Mouse (Mus musculus): Measurements from ENCODE around the gene Runx2. TPM values are rescaled to one million over a fixed set of nuclear protein-coding genes. Genes with fewer than 3 reads are reported as not detected.

Runx2 gene
- polyA plus RNA-seq, 1 experiment from 2014 or later, result 0.35 TPM

- Histone ChIP-seq H3K36me3 (ENCODE audit: control insufficient read depth, insufficient read depth, low read length) (no peaks in the 10 kb centered on the region), H3K9ac (ENCODE audit: low read length) (no peak overlapping the region), H3K9me3 (ENCODE audit: control insufficient read depth, low read length) (no peaks in the 10 kb centered on the region), H3K27me3 (ENCODE audit: control insufficient read depth, insufficient read depth, low read length) (no peaks in the 10 kb centered on the region), H3K4me1 (ENCODE audit: control insufficient read depth in 2 of 2, insufficient read depth in 2 of 2, low read length in 2 of 2) (no peaks in the 10 kb centered on the region), H3K4me2 (ENCODE audit: low read length) (no peak overlapping the region), H3K4me3 (ENCODE audit: control insufficient read depth in 1 of 2, insufficient read depth in 1 of 2, low read depth in 1 of 2, low read length in 2 of 2) (no peak overlapping the region), H3K27ac (replicated peaks in 1 of 2; ENCODE audit: control insufficient read depth in 1 of 2, insufficient read depth in 1 of 2, low read depth in 2 of 2, low read length in 2 of 2) (no peak overlapping the region)
- no peak for ATAC-seq (ENCODE audit: insufficient number of reproducible peaks, insufficient read depth, low FRiP score, low read depth)
- 82% methylated on average over 10 of the region's 10 CpGs for WGBS
Observed at GRCm38 (mm10) chr17:44504794-44505317, 309.7 kb downstream of the Runx2 start.

GRCm38 (mm10) chr17:44502176-44502575 is 312.4 kb downstream of the Runx2 start:
- 81% methylated on average over 5 of the region's 5 CpGs for WGBS

GRCm38 (mm10) chr17:44500306-44500899 is 314.2 kb downstream of the Runx2 start:
- no peaks in the 10 kb centered on the region for H3K4me1 ChIP-seq (ENCODE audit: control insufficient read depth in 2 of 2, insufficient read depth in 2 of 2, low read length in 2 of 2)
- H3K4me3 ChIP-seq (ENCODE audit: control insufficient read depth in 1 of 2, insufficient read depth in 1 of 2, low read depth in 1 of 2, low read length in 2 of 2), result no peak overlapping the region
- no peak overlapping the region for H3K4me2 ChIP-seq (ENCODE audit: low read length)
- WGBS, result 54% methylated on average over 11 of the region's 11 CpGs
- no peaks in the 10 kb centered on the region for H3K9me3 ChIP-seq (ENCODE audit: control insufficient read depth, low read length)
- no peak overlapping the region for H3K27ac ChIP-seq (replicated peaks in 1 of 2; ENCODE audit: control insufficient read depth in 1 of 2, insufficient read depth in 1 of 2, low read depth in 2 of 2, low read length in 2 of 2)
- H3K27me3 ChIP-seq (ENCODE audit: control insufficient read depth, insufficient read depth, low read length), result no peaks in the 10 kb centered on the region
- no peak for ATAC-seq (ENCODE audit: insufficient number of reproducible peaks, insufficient read depth, low FRiP score, low read depth)
- H3K9ac ChIP-seq (ENCODE audit: low read length), result no peak overlapping the region
- no peaks in the 10 kb centered on the region for H3K36me3 ChIP-seq (ENCODE audit: control insufficient read depth, insufficient read depth, low read length)

More at GRCm38 (mm10) chr17:44502176-44502575, 312.4 kb downstream of the Runx2 start:
- no peak for ATAC-seq (ENCODE audit: insufficient number of reproducible peaks, insufficient read depth, low FRiP score, low read depth)
- H3K4me2 ChIP-seq (ENCODE audit: low read length), result no peak overlapping the region
- no peaks in the 10 kb centered on the region for H3K9me3 ChIP-seq (ENCODE audit: control insufficient read depth, low read length)
- H3K36me3 ChIP-seq (ENCODE audit: control insufficient read depth, insufficient read depth, low read length), result no peaks in the 10 kb centered on the region
- H3K27ac ChIP-seq (replicated peaks in 1 of 2; ENCODE audit: control insufficient read depth in 1 of 2, insufficient read depth in 1 of 2, low read depth in 2 of 2, low read length in 2 of 2), result no peak overlapping the region
- no peak overlapping the region for H3K4me3 ChIP-seq (ENCODE audit: control insufficient read depth in 1 of 2, insufficient read depth in 1 of 2, low read depth in 1 of 2, low read length in 2 of 2)
- H3K9ac ChIP-seq (ENCODE audit: low read length), result no peak overlapping the region
- no peaks in the 10 kb centered on the region for H3K27me3 ChIP-seq (ENCODE audit: control insufficient read depth, insufficient read depth, low read length)
- no peaks in the 10 kb centered on the region for H3K4me1 ChIP-seq (ENCODE audit: control insufficient read depth in 2 of 2, insufficient read depth in 2 of 2, low read length in 2 of 2)

GRCm38 (mm10) chr17:44490164-44490794 is 324.3 kb downstream of the Runx2 start:
- ATAC-seq (ENCODE audit: insufficient number of reproducible peaks, insufficient read depth, low FRiP score, low read depth), result no peak
- Histone ChIP-seq H3K27me3 (ENCODE audit: control insufficient read depth, insufficient read depth, low read length) (no peaks in the 10 kb centered on the region), H3K4me2 (ENCODE audit: low read length) (no peak overlapping the region), H3K4me1 (ENCODE audit: control insufficient read depth in 2 of 2, insufficient read depth in 2 of 2, low read length in 2 of 2) (no peaks in the 10 kb centered on the region), H3K36me3 (ENCODE audit: control insufficient read depth, insufficient read depth, low read length) (no peaks in the 10 kb centered on the region), H3K9ac (ENCODE audit: low read length) (no peak overlapping the region), H3K9me3 (ENCODE audit: control insufficient read depth, low read length) (no peaks in the 10 kb centered on the region), H3K27ac (replicated peaks in 1 of 2; ENCODE audit: control insufficient read depth in 1 of 2, insufficient read depth in 1 of 2, low read depth in 2 of 2, low read length in 2 of 2) (no peak overlapping the region), H3K4me3 (ENCODE audit: control insufficient read depth in 1 of 2, insufficient read depth in 1 of 2, low read depth in 1 of 2, low read length in 2 of 2) (no peak overlapping the region)
- WGBS, result 44% methylated on average over 11 of the region's 11 CpGs

GRCm38 (mm10) chr17:44489346-44489745 is 325.3 kb downstream of the Runx2 start:
- Histone ChIP-seq H3K36me3 (ENCODE audit: control insufficient read depth, insufficient read depth, low read length) (no peaks in the 10 kb centered on the region), H3K4me2 (ENCODE audit: low read length) (no peak overlapping the region), H3K4me1 (ENCODE audit: control insufficient read depth in 2 of 2, insufficient read depth in 2 of 2, low read length in 2 of 2) (no peaks in the 10 kb centered on the region), H3K4me3 (ENCODE audit: control insufficient read depth in 1 of 2, insufficient read depth in 1 of 2, low read depth in 1 of 2, low read length in 2 of 2) (no peak overlapping the region), H3K27ac (replicated peaks in 1 of 2; ENCODE audit: control insufficient read depth in 1 of 2, insufficient read depth in 1 of 2, low read depth in 2 of 2, low read length in 2 of 2) (no peak overlapping the region), H3K27me3 (ENCODE audit: control insufficient read depth, insufficient read depth, low read length) (no peaks in the 10 kb centered on the region), H3K9ac (ENCODE audit: low read length) (no peak overlapping the region), H3K9me3 (ENCODE audit: control insufficient read depth, low read length) (no peaks in the 10 kb centered on the region)
- ATAC-seq (ENCODE audit: insufficient number of reproducible peaks, insufficient read depth, low FRiP score, low read depth), result no peak
- WGBS, result 89% methylated on average over 6 of the region's 6 CpGs

GRCm38 (mm10) chr17:44487514-44488244 is 326.9 kb downstream of the Runx2 start:
- H3K4me3 ChIP-seq (ENCODE audit: control insufficient read depth in 1 of 2, insufficient read depth in 1 of 2, low read depth in 1 of 2, low read length in 2 of 2), result no peak overlapping the region
- H3K27me3 ChIP-seq (ENCODE audit: control insufficient read depth, insufficient read depth, low read length), result no peaks in the 10 kb centered on the region
- H3K27ac ChIP-seq (replicated peaks in 1 of 2; ENCODE audit: control insufficient read depth in 1 of 2, insufficient read depth in 1 of 2, low read depth in 2 of 2, low read length in 2 of 2), result no peak overlapping the region
- no peak overlapping the region for H3K4me2 ChIP-seq (ENCODE audit: low read length)
- no peaks in the 10 kb centered on the region for H3K4me1 ChIP-seq (ENCODE audit: control insufficient read depth in 2 of 2, insufficient read depth in 2 of 2, low read length in 2 of 2)
- ATAC-seq (ENCODE audit: insufficient number of reproducible peaks, insufficient read depth, low FRiP score, low read depth), result no peak
- no peaks in the 10 kb centered on the region for H3K9me3 ChIP-seq (ENCODE audit: control insufficient read depth, low read length)
- no peaks in the 10 kb centered on the region for H3K36me3 ChIP-seq (ENCODE audit: control insufficient read depth, insufficient read depth, low read length)
- no peak overlapping the region for H3K9ac ChIP-seq (ENCODE audit: low read length)
- WGBS, result 79% methylated on average over 10 of the region's 10 CpGs

- 81% methylated on average over 5 of the region's 5 CpGs for WGBS
- no peak overlapping the region for H3K4me3 ChIP-seq (ENCODE audit: control insufficient read depth in 1 of 2, insufficient read depth in 1 of 2, low read depth in 1 of 2, low read length in 2 of 2)
- no peaks in the 10 kb centered on the region for H3K9me3 ChIP-seq (ENCODE audit: control insufficient read depth, low read length)
- H3K4me2 ChIP-seq (ENCODE audit: low read length), result no peak overlapping the region
- ATAC-seq (ENCODE audit: insufficient number of reproducible peaks, insufficient read depth, low FRiP score, low read depth), result no peak
- no peak overlapping the region for H3K9ac ChIP-seq (ENCODE audit: low read length)
- no peak overlapping the region for H3K27ac ChIP-seq (replicated peaks in 1 of 2; ENCODE audit: control insufficient read depth in 1 of 2, insufficient read depth in 1 of 2, low read depth in 2 of 2, low read length in 2 of 2)
- H3K4me1 ChIP-seq (ENCODE audit: control insufficient read depth in 2 of 2, insufficient read depth in 2 of 2, low read length in 2 of 2), result no peaks in the 10 kb centered on the region
- H3K36me3 ChIP-seq (ENCODE audit: control insufficient read depth, insufficient read depth, low read length), result no peaks in the 10 kb centered on the region
- H3K27me3 ChIP-seq (ENCODE audit: control insufficient read depth, insufficient read depth, low read length), result no peaks in the 10 kb centered on the region
Observed at GRCm38 (mm10) chr17:44485337-44485736, 329.3 kb downstream of the Runx2 start.

Data from heart, embryonic 14.5 days (tissue).